Mouse (Mus musculus) heart, postnatal 10 days (tissue): Measurements from ENCODE around the gene Dnali1. TPM values are rescaled to one million over a fixed set of nuclear protein-coding genes. Genes with fewer than 3 reads are reported as not detected.
A peak's percentile ranks its signal among the peaks of the same experiment; 100 is the strongest.

Experiments used
- DNase-seq, 2 experiments: peaks; one replicate each; pipeline ENCODE4 v3.0.0; 2021
- intact Hi-C: fragments of 180-260 bp; cut with DNase I; formaldehyde crosslinking; loops from one replicate; pipeline ENCODE4 v1.15.1; 2025
- total RNA-seq, 2 experiments: library from RNA; stranded (reverse); gene quantifications; 2 replicates each; pipeline ENCODE4 v1.2.3; 2021

The Dnali1 gene
- not detected for total RNA-seq

DNA sequence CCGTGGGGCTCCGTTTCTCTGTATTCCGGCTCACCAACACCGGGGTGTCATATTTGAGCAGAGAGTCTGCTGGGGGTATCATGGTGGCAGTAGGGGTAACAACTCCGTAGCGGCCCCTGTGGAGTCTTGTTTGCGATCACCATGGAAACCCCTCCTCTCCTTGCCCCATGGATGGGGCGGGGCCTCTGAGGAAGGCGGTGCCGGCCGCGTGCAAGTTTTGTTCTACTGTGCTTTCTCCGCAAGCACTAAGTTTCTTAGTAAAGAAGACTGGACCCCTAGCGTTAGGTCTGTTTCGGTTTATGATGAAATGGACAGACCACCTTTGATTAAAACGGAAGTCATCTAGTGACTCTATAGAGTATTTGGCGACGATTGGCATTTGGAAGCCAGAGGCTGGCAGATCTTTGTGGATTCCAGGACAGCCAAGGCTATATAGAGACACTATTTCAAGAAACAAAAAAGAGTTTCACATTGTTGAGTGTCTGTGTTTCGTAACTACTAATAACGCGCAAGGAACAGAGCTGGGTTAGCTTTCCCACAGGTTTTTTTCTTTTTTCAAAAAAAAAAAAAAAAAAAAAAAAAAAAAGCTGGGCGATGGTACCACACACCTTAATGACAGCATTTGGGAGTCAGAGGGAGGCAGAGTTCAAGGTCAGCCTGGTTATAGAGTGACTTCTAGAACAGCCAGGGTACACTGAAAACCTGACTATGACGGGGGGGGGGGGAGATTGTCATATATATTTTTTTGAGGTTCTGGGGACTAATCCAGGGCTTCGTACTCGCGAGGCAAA, at the start of gene Dnali1:
Gene Dnali1 (minus strand): TSS at position 187 of the 791 bp plus-strand sequence.
- intact Hi-C loops, result loop anchor here (2.0 kb wide), 1 partner anchor 19 kb away; the partner anchor contains the start of gene Meaf6
- peak; percentile 52 to 65 for DNase-seq

- DNase-seq, result no peak
- intact Hi-C loops, result no loop called here
Measured at GRCm38 (mm10) chr4:125115081-125115480, 49.6 kb upstream of the Dnali1 start.

GRCm38 (mm10) chr4:125114638-125115037, 49.1 kb upstream of the Dnali1 start:
- DNase-seq, result peak; percentile 83 to 91
- intact Hi-C loops, result no loop called here

GRCm38 (mm10) chr4:125105354-125105753, 39.9 kb upstream of the Dnali1 start:
- intact Hi-C loops, result no loop called here
- no peak for DNase-seq

DNA sequence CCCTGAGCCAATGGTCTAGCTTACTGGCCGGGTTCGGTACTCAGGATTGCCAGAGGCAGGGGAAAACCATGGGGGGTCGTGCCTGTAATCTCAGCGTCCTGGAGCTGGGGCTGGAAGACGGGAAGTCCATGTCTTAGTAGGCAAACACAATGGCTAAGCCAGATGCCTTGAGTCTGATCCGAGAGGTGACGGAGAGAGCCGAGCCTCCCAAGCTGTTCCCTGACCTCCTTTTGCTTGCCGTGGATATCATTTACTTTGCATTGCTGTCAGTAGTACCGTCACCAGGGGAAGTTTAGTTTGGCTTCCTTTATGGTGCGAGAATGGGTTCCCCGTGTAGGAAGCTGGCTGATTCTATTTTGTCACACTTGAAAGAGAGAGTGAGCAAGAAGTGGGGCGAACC, 35.8 kb upstream of the Dnali1 start:
- intact Hi-C loops, result no loop called here

GRCm38 (mm10) chr4:125099458-125099857, 34.0 kb upstream of the Dnali1 start:
- DNase-seq, result peak; percentile 75 to 91
- intact Hi-C loops, result loop anchor here (1.0 kb wide), 1 partner anchor 156 kb away; no protein-coding TSS in a partner anchor

More for the DNA sequence above, 35.8 kb upstream of the Dnali1 start:
- no peak for DNase-seq

- no peak for DNase-seq
- intact Hi-C loops, result no loop called here
Measured at GRCm38 (mm10) chr4:125097412-125097811, 31.9 kb upstream of the Dnali1 start.

GRCm38 (mm10) chr4:125096066-125096465, 30.6 kb upstream of the Dnali1 start:
- DNase-seq, result no peak
- intact Hi-C loops, result no loop called here

GRCm38 (mm10) chr4:125093031-125093430, 27.5 kb upstream of the Dnali1 start:
- no peak for DNase-seq
- intact Hi-C loops, result no loop called here

GRCm38 (mm10) chr4:125085346-125085841, 19.9 kb upstream of the Dnali1 start:
- intact Hi-C loops, result loop anchor here (2.0 kb wide), 1 partner anchor 19 kb away; the partner anchor contains the start of gene Snip1
- DNase-seq, result no peak

DNA sequence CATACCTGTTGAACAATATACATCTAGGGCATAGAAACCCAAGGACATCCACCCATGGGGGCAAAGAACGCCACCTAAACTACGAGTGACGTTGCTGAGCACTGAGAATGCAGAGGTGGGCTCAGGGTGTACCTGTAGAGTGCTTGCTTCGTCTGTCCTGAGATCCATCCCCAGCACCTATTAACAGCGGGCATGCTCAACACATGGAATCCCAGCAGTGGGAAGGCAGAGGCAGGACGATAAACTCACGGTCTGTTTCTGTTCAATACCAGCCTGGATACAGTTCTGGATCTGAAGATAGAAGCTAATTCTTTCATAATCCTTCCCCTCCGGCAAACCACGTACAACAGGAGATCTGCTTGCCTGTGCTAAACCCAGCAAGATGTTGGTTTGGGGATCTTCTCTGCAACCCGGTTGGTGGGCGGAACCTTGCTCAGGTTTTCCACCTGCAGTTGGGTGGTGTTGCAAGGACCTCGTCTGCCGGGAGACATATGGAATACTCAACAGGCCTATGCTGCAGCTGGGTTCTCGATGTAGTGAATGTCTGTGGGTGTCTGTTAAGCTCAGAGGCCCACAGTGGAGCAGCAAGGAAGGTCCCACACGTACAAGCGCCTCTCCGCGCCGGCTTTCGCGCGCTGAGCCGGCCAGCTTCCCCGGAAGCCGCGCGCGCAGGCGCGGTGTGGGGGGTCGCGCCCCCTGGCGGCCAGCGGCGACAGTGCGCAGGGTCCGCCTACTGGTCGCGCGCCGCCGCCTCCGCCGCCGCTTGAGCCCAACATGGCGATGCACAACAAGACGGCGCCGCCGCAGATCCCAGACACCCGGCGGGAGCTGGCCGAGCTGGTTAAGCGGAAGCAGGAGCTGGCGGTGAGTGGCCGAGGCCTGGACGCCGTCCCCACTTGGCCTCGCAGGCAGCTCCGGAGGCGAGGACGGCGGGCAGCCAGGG, 19.2 kb upstream of the Dnali1 start, which contains the start of gene Meaf6:
Gene Meaf6 (plus strand): TSS at position 732 of the 943 bp plus-strand sequence.
- intact Hi-C loops, result loop anchor here (2.0 kb wide), 1 partner anchor 18 kb away; the partner anchor contains the start of gene Snip1
- DNase-seq, result peak; percentile 95

GRCm38 (mm10) chr4:125078698-125079097, 13.2 kb upstream of the Dnali1 start:
- DNase-seq, result no peak
- intact Hi-C loops, result no loop called here

DNA sequence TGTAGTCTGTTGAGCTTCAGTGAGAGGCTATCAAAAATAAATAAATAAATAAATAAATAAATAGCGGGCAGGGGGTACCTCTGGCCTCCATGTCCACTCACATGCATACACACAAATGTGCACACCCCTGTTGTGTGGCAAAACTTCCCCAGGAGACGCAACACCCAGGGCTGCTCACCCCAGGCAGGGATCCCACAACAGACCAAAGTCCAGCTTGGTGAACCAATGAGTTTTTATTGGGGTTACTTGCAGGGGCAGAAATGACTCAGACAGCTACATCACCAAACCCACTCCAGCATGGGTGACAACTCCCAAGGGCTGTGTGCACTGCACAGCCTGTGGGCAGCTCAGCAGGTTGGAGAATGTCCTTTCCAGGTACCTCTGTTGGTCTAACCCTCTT, 12.2 kb upstream of the Dnali1 start:
- no peak for DNase-seq
- intact Hi-C loops, result no loop called here

DNA sequence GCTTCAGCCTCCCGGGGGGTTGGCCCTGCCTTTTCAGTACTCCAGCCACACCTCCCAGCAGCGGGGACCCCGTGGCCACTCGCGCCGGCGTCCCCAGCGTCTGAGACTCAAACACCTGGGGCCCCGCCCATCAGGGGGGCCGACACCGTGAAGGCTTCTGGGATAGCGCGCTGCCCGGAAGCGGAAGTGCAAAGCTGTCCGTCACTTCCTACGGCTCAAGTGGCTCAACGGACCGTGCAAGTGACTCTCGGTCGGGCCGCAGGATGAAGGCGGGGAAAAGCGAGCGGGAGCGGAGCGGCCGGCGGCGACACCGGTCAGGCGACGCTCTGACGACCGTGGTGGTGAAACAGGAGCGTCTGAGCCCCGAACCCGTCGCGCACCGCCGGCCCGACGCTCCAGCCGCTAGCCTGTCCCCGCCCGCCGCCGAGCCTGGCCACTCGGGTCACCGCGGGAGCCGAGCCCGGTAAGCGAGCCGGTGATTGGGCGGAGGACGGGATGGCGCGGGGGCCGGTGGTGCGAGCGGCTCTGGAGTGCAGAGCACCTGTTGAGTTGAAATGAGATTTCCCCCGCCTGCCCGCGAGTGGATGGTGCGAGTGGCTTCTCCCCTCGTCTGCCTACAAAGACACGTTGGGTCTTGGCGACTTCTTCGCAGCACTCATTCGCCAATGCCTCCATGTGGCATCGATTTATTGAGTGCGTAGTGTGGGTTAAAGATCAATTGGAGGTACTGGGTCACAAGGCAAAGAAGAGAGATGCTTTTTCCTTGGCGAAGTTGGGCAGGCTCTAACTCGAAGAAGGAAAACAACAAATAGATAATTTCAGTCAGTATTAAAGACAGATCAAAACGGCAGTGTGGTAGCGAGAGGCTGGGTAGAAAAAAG, 1.2 kb upstream of the Dnali1 start, which contains the start of gene Snip1:
Gene Snip1 (plus strand): TSS at position 183 of the 881 bp plus-strand sequence.
- intact Hi-C loops, result loop anchor here (2.0 kb wide), 1 partner anchor 18 kb away; the partner anchor contains the start of gene Meaf6
- peak; percentile 95 to 96 for DNase-seq

DNA sequence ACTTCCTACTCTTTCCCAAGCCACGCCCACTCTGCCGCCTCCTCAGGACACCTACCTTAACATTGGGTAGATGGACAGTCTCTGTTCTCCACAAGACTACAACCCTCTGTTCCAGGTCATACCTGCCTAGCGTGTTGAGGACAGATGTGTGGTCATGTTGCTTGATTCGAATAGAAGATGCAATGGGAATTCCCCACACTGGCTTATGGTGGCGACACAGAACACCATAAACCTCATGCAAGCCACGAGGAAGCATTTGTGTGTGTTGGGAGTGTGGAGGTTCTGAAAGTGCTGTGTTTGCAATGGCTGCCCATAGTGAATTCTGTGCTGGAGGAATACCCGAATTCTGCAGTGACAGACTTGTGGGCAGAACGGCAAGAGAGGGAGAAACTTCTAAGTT, 1.7 kb downstream of the Dnali1 start:
- intact Hi-C loops, result no loop called here
- no peak for DNase-seq

GRCm38 (mm10) chr4:125059025-125059424, 6.5 kb downstream of the Dnali1 start:
- intact Hi-C loops, result loop anchor here (1.0 kb wide), 1 partner anchor 116 kb away; no protein-coding TSS in a partner anchor
- peak; percentile 71 to 79 for DNase-seq

DNA sequence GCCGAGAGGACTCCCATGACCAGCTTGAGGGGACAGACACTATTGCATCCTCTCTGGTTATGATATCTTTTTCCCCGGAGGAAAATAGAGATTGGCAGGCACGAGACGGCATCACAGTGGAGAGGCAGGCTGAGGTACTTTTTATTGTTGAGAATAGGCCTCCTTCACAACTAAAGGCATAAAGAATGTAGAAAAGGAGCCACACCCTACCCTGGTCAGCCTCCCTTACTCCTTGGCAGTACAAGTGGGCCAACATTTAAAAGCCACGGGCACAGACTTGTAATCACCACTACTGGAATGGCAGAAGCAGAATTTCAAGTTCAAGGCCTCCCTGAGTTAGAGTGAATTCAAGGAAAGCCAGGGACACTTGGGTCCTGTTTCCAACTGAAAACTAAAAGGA, 7.5 kb downstream of the Dnali1 start:
- intact Hi-C loops, result no loop called here
- DNase-seq, result no peak

DNA sequence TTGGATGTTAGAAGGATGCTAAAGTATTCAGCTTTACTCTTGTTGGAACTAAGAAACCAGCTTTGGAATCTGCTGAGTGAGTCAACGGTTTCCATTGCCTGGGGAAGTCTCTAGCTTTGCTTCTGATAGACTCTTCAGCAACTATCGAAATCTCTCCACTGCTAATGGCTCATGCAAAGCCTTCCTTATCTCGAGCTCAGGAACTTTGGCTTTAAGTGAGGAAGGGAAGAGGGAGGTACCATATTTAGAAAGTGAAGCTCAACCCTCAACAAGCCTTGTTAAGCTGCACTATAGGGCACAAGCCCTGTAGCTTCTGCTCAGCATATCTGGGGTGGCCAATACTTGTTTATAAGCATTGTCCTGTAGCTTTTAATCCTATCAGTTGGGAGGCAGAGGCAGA, 8.2 kb downstream of the Dnali1 start:
- DNase-seq, result no peak
- intact Hi-C loops, result no loop called here

- DNase-seq, result no peak
- intact Hi-C loops, result no loop called here
Measured at GRCm38 (mm10) chr4:125056476-125056875, 9.0 kb downstream of the Dnali1 start.

GRCm38 (mm10) chr4:125055385-125055784, 10.1 kb downstream of the Dnali1 start:
- intact Hi-C loops, result no loop called here
- no peak for DNase-seq
